Mouse (Mus musculus) liver, embryonic 12.5 days (tissue): ENCODE measurements around the gene Sync. TPM values are rescaled to one million over a fixed set of nuclear protein-coding genes. Genes with fewer than 3 reads are reported as not detected.

Experiments used
- ATAC-seq: fragments of 200-750 bp; cut with Nextera tagmentation; 2 replicates; pipeline ENCODE4 v1.8.0; 2017; ENCODE audit warnings: moderate number of reproducible peaks, mild to moderate bottlenecking, moderate library complexity
- H3K27ac ChIP-seq: fragments of 300-500 bp; sonication (generic); 2 replicates; pipeline ENCODE4 v1.5.1; 2016; ENCODE audit warnings: mild to moderate bottlenecking
- H3K27me3 ChIP-seq: fragments of 300-500 bp; sonication (generic); replicated peaks from 2 replicates; pipeline ENCODE4 v1.6.1; 2016; ENCODE audit warnings: mild to moderate bottlenecking, moderate library complexity
- H3K36me3 ChIP-seq: fragments of 300-500 bp; sonication (generic); 2 replicates; pipeline ENCODE4 v1.6.1; 2016; ENCODE audit warnings: mild to moderate bottlenecking, moderate library complexity
- H3K4me1 ChIP-seq: fragments of 300-500 bp; sonication (generic); 2 replicates; pipeline ENCODE4 v1.6.1; 2016
- H3K4me2 ChIP-seq: fragments of 300-500 bp; sonication (generic); 2 replicates; pipeline ENCODE4 v1.6.1; 2016; ENCODE audit warnings: mild to moderate bottlenecking, moderate library complexity
- H3K4me3 ChIP-seq: fragments of 300-500 bp; sonication (generic); 2 replicates; pipeline ENCODE4 v1.5.1; 2016; ENCODE audit warnings: mild to moderate bottlenecking, moderate library complexity
- H3K9ac ChIP-seq: fragments of 300-500 bp; sonication (generic); 2 replicates; pipeline ENCODE4 v1.6.1; 2016; ENCODE audit warnings: mild to moderate bottlenecking, moderate library complexity
- H3K9me3 ChIP-seq: fragments of 300-500 bp; sonication (generic); replicated peaks from 2 replicates; pipeline ENCODE4 v1.6.1; 2016; ENCODE audit warnings: mild to moderate bottlenecking, moderate library complexity
- WGBS: fragments of 180-500 bp; shearing (Covaris S2); methylation state at CpG from one replicate; pipeline ENCODE4 v1.1.7; 2016; ENCODE audit not compliant: insufficient replicate concordance; 5-methylcytosine and 5-hydroxymethylcytosine counted together
- polyA plus RNA-seq: library from polyadenylated mRNA; unstranded; fragments of >200 nt; fragmentation: Nextera tagmentation; extraction: Ambion mirVana; gene quantifications from 2 replicates; pipeline ENCODE4 v1.2.1, GENCODE M21; 2016

Gene Sync
- polyA plus RNA-seq, 1 experiment from 2014 or later, result 0.13 TPM

DNA sequence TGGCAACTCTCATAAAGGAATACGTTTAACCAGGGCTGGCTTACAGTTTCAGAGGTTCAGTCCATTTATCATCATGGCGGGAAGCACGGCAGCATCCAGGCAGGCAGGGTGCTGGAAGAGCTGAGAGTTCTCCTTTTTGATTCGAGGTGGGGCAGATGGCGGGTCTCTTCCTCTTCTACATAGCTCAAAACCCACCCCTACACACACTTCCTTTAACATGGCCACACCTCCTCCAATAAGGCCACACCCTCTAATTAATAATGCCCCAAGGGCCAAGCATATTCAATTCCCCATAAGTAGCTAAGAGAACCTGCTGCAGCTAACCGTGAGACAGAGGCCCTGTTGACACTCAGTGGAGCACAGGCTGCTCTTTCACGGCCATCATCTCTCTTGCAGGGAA lies 5.4 kb downstream of the Sync start:
- H3K9ac ChIP-seq, result no peak overlapping the region
- no peak overlapping the region for H3K4me2 ChIP-seq
- no peaks in the 10 kb centered on the region for H3K9me3 ChIP-seq
- WGBS, result 43% methylated on average over 7 of the region's 7 CpGs
- no peak for ATAC-seq
- H3K27ac ChIP-seq, result no peak overlapping the region
- no peak overlapping the region for H3K4me3 ChIP-seq
- peaks cover 44% of the 10 kb centered on the region for H3K27me3 ChIP-seq
- H3K4me1 ChIP-seq, result peaks cover 19% of the 10 kb centered on the region
- no peaks in the 10 kb centered on the region for H3K36me3 ChIP-seq

- no peak overlapping the region for H3K4me3 ChIP-seq
- 51% methylated on average over 16 of the region's 16 CpGs for WGBS
- peaks cover 19% of the 10 kb centered on the region for H3K4me1 ChIP-seq
- no peaks in the 10 kb centered on the region for H3K9me3 ChIP-seq
- no peak overlapping the region for H3K27ac ChIP-seq
- no peak overlapping the region for H3K4me2 ChIP-seq
- ATAC-seq, result no peak
- H3K27me3 ChIP-seq, result peaks cover 35% of the 10 kb centered on the region
- no peak overlapping the region for H3K9ac ChIP-seq
- H3K36me3 ChIP-seq, result no peaks in the 10 kb centered on the region
These were observed 6.3 kb downstream of the Sync start for GRCm38 (mm10) chr4:129293702-129294101.

GRCm38 (mm10) chr4:129295188-129295587 lies 7.8 kb downstream of the Sync start:
- peak overlapping the region; percentile 37; the same call in 1 of the 2 replicates for H3K27ac ChIP-seq
- peaks cover 22% of the 10 kb centered on the region for H3K27me3 ChIP-seq
- peaks cover 19% of the 10 kb centered on the region for H3K4me1 ChIP-seq
- peak; percentile 76 for ATAC-seq
- peak overlapping the region; percentile 4; the same call in 1 of the 2 replicates for H3K4me2 ChIP-seq
- no peak overlapping the region for H3K4me3 ChIP-seq
- 0% methylated on average over 2 of the region's 2 CpGs for WGBS
- no peak overlapping the region for H3K9ac ChIP-seq
- no peaks in the 10 kb centered on the region for H3K36me3 ChIP-seq
- H3K9me3 ChIP-seq, result no peaks in the 10 kb centered on the region

DNA sequence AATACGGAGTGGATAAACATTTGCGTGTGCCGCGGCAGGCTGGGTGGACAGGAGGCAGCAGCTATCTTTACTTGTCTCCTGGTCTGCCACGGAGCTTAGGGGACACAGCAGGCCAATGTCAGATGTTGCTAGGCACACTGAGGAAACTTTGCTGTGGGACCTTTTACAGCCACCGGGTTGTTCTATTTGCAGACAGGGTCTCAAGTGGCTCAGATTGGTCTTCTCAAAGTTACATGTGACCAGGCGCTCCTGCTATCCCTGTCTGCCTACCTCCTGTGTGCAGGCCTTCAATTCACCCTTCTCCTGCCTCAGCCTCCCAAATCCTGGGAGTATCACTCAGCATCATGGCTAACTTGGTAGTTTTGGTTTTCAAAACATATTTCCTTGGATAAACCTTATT lies 8.6 kb downstream of the Sync start:
- Histone ChIP-seq H3K4me3 (no peak overlapping the region), H3K9ac (no peak overlapping the region), H3K9me3 (0 out of 2 replicates have a peak, but pooled peaks cover 4% of the 10 kb centered on the region), H3K36me3 (no peaks in the 10 kb centered on the region), H3K4me1 (peaks cover 19% of the 10 kb centered on the region), H3K4me2 (no peak overlapping the region), H3K27ac (no peak overlapping the region; the same call in 1 of the 2 replicates), H3K27me3 (peaks cover 21% of the 10 kb centered on the region)
- 67% methylated on average over 7 of the region's 7 CpGs for WGBS
- ATAC-seq, result no peak

DNA sequence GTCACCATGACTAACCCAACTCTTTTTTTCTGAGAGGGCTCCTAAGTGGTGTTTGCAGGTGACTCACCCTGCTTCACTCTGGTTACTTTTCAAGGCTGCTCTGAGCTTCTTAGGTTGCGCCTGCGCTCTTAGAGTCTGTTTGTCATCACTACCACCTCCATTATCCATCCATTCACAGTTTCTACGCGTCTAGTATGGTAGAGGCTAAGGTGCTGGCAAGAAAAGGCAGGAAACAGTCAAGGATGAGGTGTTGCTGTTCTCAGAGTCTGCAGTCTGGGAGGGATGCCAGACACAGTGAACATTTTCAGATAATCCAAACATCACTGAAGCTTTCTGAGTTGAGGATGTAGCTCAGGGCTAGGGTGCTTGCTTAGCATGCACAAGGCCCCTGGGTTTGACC lies 10.3 kb downstream of the Sync start:
- no peak overlapping the region for H3K4me3 ChIP-seq
- H3K4me1 ChIP-seq, result peaks cover 22% of the 10 kb centered on the region
- H3K9ac ChIP-seq, result no peak overlapping the region
- no peak overlapping the region for H3K27ac ChIP-seq
- peaks cover 13% of the 10 kb centered on the region for H3K27me3 ChIP-seq
- no peaks in the 10 kb centered on the region for H3K36me3 ChIP-seq
- H3K9me3 ChIP-seq, result 0 out of 2 replicates have a peak, but pooled peaks cover 4% of the 10 kb centered on the region
- H3K4me2 ChIP-seq, result no peak overlapping the region
- WGBS, result 80% methylated on average over 4 of the region's 4 CpGs
- no peak for ATAC-seq

GRCm38 (mm10) chr4:129299121-129299520 lies 11.7 kb downstream of the Sync start:
- peaks cover 34% of the 10 kb centered on the region for H3K4me1 ChIP-seq
- WGBS, result 68% methylated on average over 10 of the region's 10 CpGs
- H3K36me3 ChIP-seq, result no peaks in the 10 kb centered on the region
- no peak overlapping the region for H3K4me2 ChIP-seq
- no peak overlapping the region for H3K9ac ChIP-seq
- no peak for ATAC-seq
- no peak overlapping the region for H3K27ac ChIP-seq
- H3K4me3 ChIP-seq, result no peak overlapping the region
- no peaks in the 10 kb centered on the region for H3K27me3 ChIP-seq
- H3K9me3 ChIP-seq, result 0 out of 2 replicates have a peak, but pooled peaks cover 4% of the 10 kb centered on the region

DNA sequence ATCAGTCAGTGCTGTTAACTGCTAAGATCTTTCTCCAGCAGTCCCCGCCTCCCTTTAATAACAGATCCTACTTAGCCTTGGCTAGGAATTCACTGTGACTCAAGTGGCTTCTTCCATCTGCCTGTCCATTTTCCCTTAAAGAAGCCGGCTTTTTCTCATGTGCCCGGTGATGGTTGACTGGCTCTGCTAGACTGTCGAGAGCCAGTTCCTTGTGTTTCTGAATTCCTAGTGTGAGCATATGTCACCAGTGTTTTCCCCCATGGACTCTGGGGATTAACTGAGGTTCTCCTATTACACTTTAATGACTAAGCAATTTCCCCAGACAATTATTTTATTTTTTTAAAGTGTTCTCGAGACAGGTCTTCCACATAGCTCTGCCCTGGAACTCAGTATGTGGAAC lies 16.0 kb downstream of the Sync start:
- Histone ChIP-seq H3K27ac (no peak overlapping the region), H3K27me3 (no peaks in the 10 kb centered on the region), H3K4me3 (no peak overlapping the region), H3K4me1 (peaks cover 32% of the 10 kb centered on the region), H3K9ac (no peak overlapping the region), H3K36me3 (peaks cover 31% of the 10 kb centered on the region), H3K4me2 (no peak overlapping the region), H3K9me3 (0 out of 2 replicates have a peak, but pooled peaks cover 4% of the 10 kb centered on the region)
- no peak for ATAC-seq
- WGBS, result 82% methylated on average over 5 of the region's 5 CpGs

DNA sequence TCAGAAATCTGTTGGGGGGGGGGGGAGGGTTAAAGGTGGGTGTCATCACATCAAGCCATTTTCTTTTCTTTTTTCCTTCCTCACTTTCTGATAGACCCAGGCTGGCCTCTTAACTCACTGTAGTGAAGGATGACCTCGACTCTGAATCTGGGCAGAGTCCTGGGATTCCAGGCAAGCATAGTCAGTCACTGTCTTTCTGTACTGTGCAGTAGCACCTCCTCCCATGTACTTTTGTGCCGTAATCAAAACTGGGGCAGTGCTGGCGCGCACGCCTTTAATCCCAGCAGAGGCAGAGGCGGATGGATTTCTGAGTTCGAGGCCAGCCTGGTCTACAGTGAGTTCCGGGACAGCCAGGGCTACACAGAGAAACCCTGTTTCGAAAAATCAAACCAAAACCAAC lies 16.4 kb downstream of the Sync start:
- WGBS, result 81% methylated on average over 9 of the region's 9 CpGs
- Histone ChIP-seq H3K27ac (no peak overlapping the region), H3K9me3 (0 out of 2 replicates have a peak, but pooled peaks cover 4% of the 10 kb centered on the region), H3K4me2 (no peak overlapping the region; the same call in 1 of the 2 replicates), H3K4me3 (no peak overlapping the region), H3K9ac (no peak overlapping the region), H3K4me1 (peaks cover 31% of the 10 kb centered on the region), H3K27me3 (no peaks in the 10 kb centered on the region), H3K36me3 (peaks cover 35% of the 10 kb centered on the region)
- peak; percentile 9; the same call in 1 of the 2 replicates for ATAC-seq

- 6% methylated on average over 1 of the region's 1 CpGs for WGBS
- peak; percentile 78 for ATAC-seq
- no peaks in the 10 kb centered on the region for H3K27me3 ChIP-seq
These were observed 16.9 kb downstream of the Sync start for GRCm38 (mm10) chr4:129304306-129304705.

DNA sequence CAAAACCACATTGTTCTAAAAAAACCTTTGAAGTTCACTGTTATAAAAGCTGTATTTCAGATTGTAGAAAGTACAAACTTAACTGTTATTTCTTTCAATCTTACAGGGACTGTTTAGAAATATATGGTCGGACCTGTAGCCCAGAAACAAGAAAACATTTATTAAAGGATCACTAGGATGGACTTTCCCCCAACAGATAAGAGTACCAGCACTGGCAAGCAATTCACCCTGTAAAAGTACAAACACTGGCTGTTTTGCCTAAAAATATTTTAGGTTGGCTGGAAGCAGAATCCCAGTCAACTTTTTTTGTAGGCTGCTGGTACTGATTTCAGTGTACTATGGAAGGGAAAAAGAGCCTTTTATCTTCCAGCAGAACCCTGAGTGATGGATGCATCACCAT lies 20.5 kb downstream of the Sync start:
- H3K36me3 ChIP-seq, result peaks cover 76% of the 10 kb centered on the region
- 91% methylated on average over 1 of the region's 1 CpGs for WGBS

More at GRCm38 (mm10) chr4:129304306-129304705, 16.9 kb downstream of the Sync start:
- Histone ChIP-seq H3K4me2 (peak overlapping the region; percentile 13; the same call in 1 of the 2 replicates), H3K4me3 (no peak overlapping the region), H3K9ac (no peak overlapping the region), H3K36me3 (peaks cover 40% of the 10 kb centered on the region), H3K27ac (no peak overlapping the region), H3K9me3 (0 out of 2 replicates have a peak, but pooled peaks cover 4% of the 10 kb centered on the region), H3K4me1 (peaks cover 31% of the 10 kb centered on the region)

DNA sequence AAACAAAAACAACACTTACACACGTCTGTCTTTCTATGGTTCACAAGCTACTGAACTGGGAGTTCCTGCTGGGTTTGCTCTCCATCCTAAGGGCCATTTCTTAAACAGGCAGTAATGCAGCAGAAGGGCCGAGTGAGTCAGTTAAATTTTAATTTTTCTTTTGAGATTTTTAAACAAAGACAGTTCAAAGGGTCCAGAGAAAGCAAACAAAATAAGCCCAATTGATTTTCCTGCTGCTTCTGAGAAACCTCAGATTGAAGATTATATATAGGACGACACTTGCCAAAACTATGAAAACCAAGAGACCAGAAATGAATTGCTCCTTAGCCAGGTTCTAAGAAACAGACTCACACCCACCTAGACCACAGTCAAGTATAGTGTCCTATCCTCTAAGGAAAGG lies 26.5 kb downstream of the Sync start:
- ATAC-seq, result no peak

More for the DNA sequence above, 20.5 kb downstream of the Sync start:
- Histone ChIP-seq H3K4me3 (no peak overlapping the region), H3K4me1 (peaks cover 25% of the 10 kb centered on the region), H3K4me2 (no peak overlapping the region), H3K27me3 (no peaks in the 10 kb centered on the region), H3K9me3 (no peaks in the 10 kb centered on the region), H3K9ac (no peak overlapping the region), H3K27ac (no peak overlapping the region)
- ATAC-seq, result no peak

DNA sequence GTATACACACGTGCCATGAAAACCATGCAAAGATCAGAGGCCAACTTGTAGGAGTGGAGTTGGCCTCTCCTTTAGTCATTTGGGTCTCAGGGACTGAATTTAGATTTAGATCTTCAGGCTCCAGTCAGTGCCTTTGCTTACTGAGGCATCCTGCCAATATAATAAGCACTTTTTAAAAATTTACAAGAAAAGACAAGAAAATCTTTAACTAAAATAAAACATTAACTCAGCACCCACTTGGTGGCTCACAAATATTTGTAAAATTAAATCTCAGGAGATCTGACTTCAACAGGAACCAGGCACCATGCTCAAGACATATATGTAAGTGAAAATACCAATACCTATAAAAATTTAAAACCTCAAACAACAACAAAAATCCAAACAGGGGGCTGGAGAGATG lies 33.5 kb downstream of the Sync start:
- no peaks in the 10 kb centered on the region for H3K9me3 ChIP-seq
- no peak overlapping the region for H3K9ac ChIP-seq
- H3K36me3 ChIP-seq, result peaks cover 96% of the 10 kb centered on the region
- H3K27ac ChIP-seq, result no peak overlapping the region
- H3K4me1 ChIP-seq, result 0 out of 2 replicates have a peak, but pooled peaks cover 2% of the 10 kb centered on the region
- H3K4me2 ChIP-seq, result no peak overlapping the region
- 85% methylated on average over 1 of the region's 1 CpGs for WGBS
- ATAC-seq, result no peak
- H3K4me3 ChIP-seq, result no peak overlapping the region
- no peaks in the 10 kb centered on the region for H3K27me3 ChIP-seq

More for the DNA sequence above, 26.5 kb downstream of the Sync start:
- Histone ChIP-seq H3K27ac (no peak overlapping the region), H3K4me2 (no peak overlapping the region), H3K4me3 (no peak overlapping the region), H3K9ac (no peak overlapping the region), H3K36me3 (peaks cover 99% of the 10 kb centered on the region), H3K9me3 (no peaks in the 10 kb centered on the region), H3K4me1 (0 out of 2 replicates have a peak, but pooled peaks cover 6% of the 10 kb centered on the region), H3K27me3 (no peaks in the 10 kb centered on the region)
- WGBS, result 71% methylated on average over 3 of the region's 3 CpGs

DNA sequence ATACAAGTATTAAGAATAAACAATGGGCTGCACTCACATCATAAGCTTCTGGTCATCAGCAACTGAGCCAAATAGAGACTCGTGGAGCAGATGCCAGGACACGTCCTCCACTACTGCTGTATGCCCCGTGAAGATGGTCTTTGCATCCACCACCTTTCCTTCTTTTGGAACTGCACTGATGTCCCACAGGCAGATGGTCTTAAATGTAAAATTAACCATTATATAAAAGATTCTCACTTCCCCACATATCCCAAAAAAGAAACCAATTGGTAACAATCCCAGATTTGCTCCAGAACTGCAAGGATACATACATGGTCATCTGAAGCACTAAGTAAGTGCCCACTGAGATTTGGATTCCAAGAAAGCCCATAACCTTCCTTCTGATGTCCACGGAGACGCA lies 34.6 kb downstream of the Sync start:
- peaks cover 96% of the 10 kb centered on the region for H3K36me3 ChIP-seq
- no peak overlapping the region for H3K9ac ChIP-seq
- ATAC-seq, result no peak
- H3K4me3 ChIP-seq, result no peak overlapping the region
- no peak overlapping the region for H3K27ac ChIP-seq
- 88% methylated on average over 5 of the region's 5 CpGs for WGBS
- no peak overlapping the region for H3K4me2 ChIP-seq
- no peaks in the 10 kb centered on the region for H3K9me3 ChIP-seq
- peaks cover 14% of the 10 kb centered on the region; the same call in 1 of the 2 replicates for H3K4me1 ChIP-seq
- no peaks in the 10 kb centered on the region for H3K27me3 ChIP-seq
